Mouse (Mus musculus): Measurements from ENCODE around the gene Tctex1d1. TPM values are rescaled to one million over a fixed set of nuclear protein-coding genes. Genes with fewer than 3 reads are reported as not detected.

Gene Tctex1d1
- polyA plus RNA-seq, 1 experiment from 2014 or later = 1.0 TPM

DNA sequence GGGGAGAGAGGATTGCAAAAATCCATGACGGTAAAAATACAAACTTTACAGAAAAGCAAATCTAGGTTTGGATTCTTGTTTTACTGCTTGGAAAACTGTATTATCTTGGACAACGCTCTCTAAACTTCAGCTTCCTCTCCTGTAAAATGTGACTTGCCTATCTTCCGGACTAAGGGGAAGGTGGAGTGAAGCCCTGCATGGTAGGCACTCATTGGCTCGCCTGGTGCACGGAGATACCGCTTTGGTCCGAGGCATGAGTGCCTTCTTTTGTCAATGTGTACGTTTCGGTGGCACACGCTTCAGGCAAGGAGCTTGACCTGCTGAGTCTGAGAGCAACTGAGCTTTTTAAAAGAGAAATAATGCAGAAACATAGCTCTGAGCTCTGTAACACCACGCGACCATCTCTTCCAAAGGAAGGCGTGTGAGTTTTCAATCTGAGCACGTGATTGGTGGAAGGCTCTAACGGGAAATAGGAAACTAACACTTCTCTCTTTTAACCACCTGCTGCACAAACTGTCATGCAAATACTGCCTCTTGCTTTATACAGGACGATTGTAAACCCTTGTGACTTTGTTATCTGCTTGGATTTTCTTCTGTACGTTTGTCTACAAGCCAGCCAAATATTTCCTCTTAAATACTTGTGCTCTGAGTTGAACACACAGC, 23.0 kb upstream of the Tctex1d1 start:
- no peak for ATAC-seq (replicated peaks; ENCODE audit: low FRiP score, low read depth)
- no peaks in the 10 kb centered on the region for H3K36me3 ChIP-seq (ENCODE audit: insufficient read depth, low read length)
- 71% methylated on average over 17 of the region's 17 CpGs for WGBS

DNA sequence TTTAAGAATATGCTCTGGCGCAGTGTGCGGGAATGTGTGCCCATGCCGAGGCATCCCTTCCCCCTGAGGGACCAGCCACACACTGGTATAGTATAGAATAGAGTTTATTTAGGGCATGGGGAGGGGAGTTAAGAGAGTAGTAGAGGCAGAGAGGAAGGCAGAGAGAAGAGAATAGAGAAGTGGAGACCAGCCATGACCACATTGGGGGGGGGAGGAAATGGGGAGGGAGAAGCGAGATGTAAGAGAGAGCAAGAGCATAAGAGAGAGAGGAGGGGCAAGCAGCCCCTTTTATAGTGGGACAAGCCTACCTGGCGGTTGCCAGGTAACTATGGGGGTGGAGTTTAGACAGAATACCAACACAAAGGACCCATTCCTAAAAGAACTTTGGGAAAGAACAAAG, 19.0 kb upstream of the Tctex1d1 start:
- Histone ChIP-seq H3K4me2 (ENCODE audit: low read length) (no peak overlapping the region), H3K9ac (ENCODE audit: low read depth, low read length) (no peak overlapping the region), H3K4me1 (replicated peaks; ENCODE audit: insufficient read depth, low read length) (no peaks in the 10 kb centered on the region), H3K27me3 (ENCODE audit: insufficient read depth, low read length) (no peaks in the 10 kb centered on the region), H3K27ac (no peak overlapping the region), H3K9me3 (replicated peaks; ENCODE audit: low read length) (no peaks in the 10 kb centered on the region), H3K36me3 (ENCODE audit: insufficient read depth, low read length) (no peaks in the 10 kb centered on the region), H3K4me3 (replicated peaks; ENCODE audit: low read depth, low read length) (no peak overlapping the region)
- 89% methylated on average over 5 of the region's 5 CpGs for WGBS
- no peak for TF ChIP-seq CTCF (IDR thresholded peaks at IDR 0.05; ENCODE audit: low read depth)
- ATAC-seq (replicated peaks; ENCODE audit: low FRiP score, low read depth) = no peak
- DNase-seq (ENCODE audit: low spot score) = no peak

More for the DNA sequence above, 23.0 kb upstream of the Tctex1d1 start:
- Histone ChIP-seq H3K4me2 (ENCODE audit: low read length) (no peak overlapping the region), H3K9ac (ENCODE audit: low read depth, low read length) (no peak overlapping the region), H3K27ac (no peak overlapping the region), H3K4me1 (replicated peaks; ENCODE audit: insufficient read depth, low read length) (no peaks in the 10 kb centered on the region), H3K9me3 (replicated peaks; ENCODE audit: low read length) (no peaks in the 10 kb centered on the region), H3K27me3 (ENCODE audit: insufficient read depth, low read length) (no peaks in the 10 kb centered on the region), H3K4me3 (replicated peaks; ENCODE audit: low read depth, low read length) (no peak overlapping the region)
- no peak for DNase-seq (ENCODE audit: low spot score)
- TF ChIP-seq CTCF (IDR thresholded peaks at IDR 0.05; ENCODE audit: low read depth) = no peak

DNA sequence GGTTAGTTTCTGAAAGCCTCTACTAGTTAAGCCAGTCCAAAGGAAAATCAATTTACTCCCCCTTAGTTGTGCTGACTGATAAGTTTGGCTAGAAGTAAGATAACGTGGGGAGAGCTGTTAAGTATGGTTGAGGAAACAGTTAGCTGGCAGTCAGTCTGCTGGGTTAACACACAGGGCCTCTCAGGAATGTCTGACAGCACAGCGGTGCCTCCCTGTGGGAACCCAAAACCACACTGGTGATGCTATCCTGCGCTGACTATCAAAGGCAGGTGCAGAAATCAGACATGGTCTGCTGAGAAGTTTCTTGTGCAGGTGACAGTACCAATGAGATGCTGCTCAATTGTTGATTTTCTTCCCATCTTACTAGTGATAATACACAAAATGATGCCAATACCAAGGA, 14.2 kb upstream of the Tctex1d1 start:
- WGBS = 52% methylated on average over 3 of the region's 3 CpGs
- no peaks in the 10 kb centered on the region for H3K4me1 ChIP-seq (replicated peaks; ENCODE audit: insufficient read depth, low read length)
- no peak for ATAC-seq (replicated peaks; ENCODE audit: low FRiP score, low read depth)

DNA sequence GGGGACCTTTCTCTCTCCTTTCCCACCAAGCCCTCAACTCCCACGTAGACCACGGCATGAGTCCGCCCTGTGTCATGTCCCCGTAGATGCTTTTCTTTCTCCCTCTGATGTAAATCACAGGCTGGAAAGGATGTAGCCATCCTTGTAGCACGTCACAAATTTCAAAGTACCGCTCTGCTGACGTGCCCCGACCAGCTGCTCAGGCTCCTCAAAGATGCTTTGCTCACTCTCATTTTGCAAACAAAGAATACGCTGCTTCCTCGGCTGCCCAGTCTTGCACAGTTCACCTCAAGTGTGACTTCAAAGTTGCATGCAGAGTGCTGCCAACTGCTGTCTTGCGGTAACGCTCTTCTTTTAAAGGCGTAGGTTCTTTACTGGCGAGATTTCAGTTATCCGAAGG, 10.6 kb upstream of the Tctex1d1 start:
- ATAC-seq (replicated peaks; ENCODE audit: low FRiP score, low read depth) (no peak), DNase-seq (ENCODE audit: low spot score) (no peak)
- H3K4me2 ChIP-seq (ENCODE audit: low read length) = no peak overlapping the region
- no peak for TF ChIP-seq CTCF (IDR thresholded peaks at IDR 0.05; ENCODE audit: low read depth)
- H3K4me1 ChIP-seq (replicated peaks; ENCODE audit: insufficient read depth, low read length) = no peaks in the 10 kb centered on the region
- no peaks in the 10 kb centered on the region for H3K36me3 ChIP-seq (ENCODE audit: insufficient read depth, low read length)
- H3K27me3 ChIP-seq (ENCODE audit: insufficient read depth, low read length) = no peaks in the 10 kb centered on the region
- H3K4me3 ChIP-seq (replicated peaks; ENCODE audit: low read depth, low read length) = no peak overlapping the region
- H3K9me3 ChIP-seq (replicated peaks; ENCODE audit: low read length) = no peaks in the 10 kb centered on the region
- no peak overlapping the region for H3K27ac ChIP-seq
- WGBS = 65% methylated on average over 15 of the region's 15 CpGs
- no peak overlapping the region for H3K9ac ChIP-seq (ENCODE audit: low read depth, low read length)

More for the DNA sequence above, 14.2 kb upstream of the Tctex1d1 start:
- Histone ChIP-seq H3K27ac (no peak overlapping the region), H3K4me2 (ENCODE audit: low read length) (no peak overlapping the region), H3K4me3 (replicated peaks; ENCODE audit: low read depth, low read length) (no peak overlapping the region), H3K9ac (ENCODE audit: low read depth, low read length) (no peak overlapping the region), H3K36me3 (ENCODE audit: insufficient read depth, low read length) (no peaks in the 10 kb centered on the region), H3K27me3 (ENCODE audit: insufficient read depth, low read length) (no peaks in the 10 kb centered on the region), H3K9me3 (replicated peaks; ENCODE audit: low read length) (no peaks in the 10 kb centered on the region)
- no peak for TF ChIP-seq CTCF (IDR thresholded peaks at IDR 0.05; ENCODE audit: low read depth)
- no peak for DNase-seq (ENCODE audit: low spot score)

DNA sequence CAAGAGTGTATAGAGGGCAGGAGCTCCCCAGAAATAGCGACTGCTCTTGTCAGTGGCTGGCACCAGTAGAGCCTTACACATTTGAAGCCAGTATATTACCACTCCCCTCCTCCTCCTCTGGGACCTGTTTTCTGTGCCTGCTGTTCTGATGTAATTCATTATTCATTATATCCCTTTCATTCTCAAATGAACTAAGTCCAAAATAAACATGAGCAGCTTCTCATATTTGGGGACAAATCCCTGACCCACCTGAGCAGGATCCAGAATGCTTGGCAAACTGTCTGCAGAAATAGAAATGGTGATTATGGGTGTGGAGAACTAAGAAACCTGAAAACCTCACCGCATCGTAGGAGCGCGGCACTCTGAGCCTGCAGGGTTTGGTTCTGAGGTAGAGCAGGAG, 8.8 kb upstream of the Tctex1d1 start:
- Histone ChIP-seq H3K4me2 (ENCODE audit: low read length) (no peak overlapping the region), H3K36me3 (ENCODE audit: insufficient read depth, low read length) (no peaks in the 10 kb centered on the region), H3K9ac (ENCODE audit: low read depth, low read length) (no peak overlapping the region), H3K4me3 (replicated peaks; ENCODE audit: low read depth, low read length) (no peak overlapping the region), H3K27me3 (ENCODE audit: insufficient read depth, low read length) (no peaks in the 10 kb centered on the region), H3K4me1 (replicated peaks; ENCODE audit: insufficient read depth, low read length) (no peaks in the 10 kb centered on the region), H3K9me3 (replicated peaks; ENCODE audit: low read length) (no peaks in the 10 kb centered on the region), H3K27ac (no peak overlapping the region)
- DNase-seq (ENCODE audit: low spot score) (no peak), ATAC-seq (replicated peaks; ENCODE audit: low FRiP score, low read depth) (no peak)
- WGBS = 87% methylated on average over 5 of the region's 5 CpGs
- TF ChIP-seq CTCF (IDR thresholded peaks at IDR 0.05; ENCODE audit: low read depth) = no peak

DNA sequence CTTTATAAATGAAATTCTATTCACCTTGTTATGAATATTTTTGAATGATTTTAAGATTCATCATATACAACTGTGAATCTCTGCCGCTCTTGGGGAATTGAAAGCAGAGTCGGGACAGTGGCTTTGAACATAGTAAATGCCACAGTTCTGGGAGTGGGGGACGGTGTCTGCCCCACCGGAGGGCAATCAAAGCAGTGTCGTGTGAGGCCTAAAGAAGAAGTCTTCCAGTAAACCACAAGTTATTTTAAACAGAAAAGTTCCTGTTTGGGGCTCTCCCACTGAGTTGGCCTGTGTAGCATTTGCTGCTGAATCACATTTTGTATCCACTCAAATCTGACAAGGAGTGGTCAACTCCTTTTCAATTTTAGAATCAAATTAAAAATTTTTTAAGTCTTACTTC, 7.2 kb upstream of the Tctex1d1 start:
- H3K27me3 ChIP-seq (ENCODE audit: insufficient read depth, low read length) = no peaks in the 10 kb centered on the region
- no peak overlapping the region for H3K4me3 ChIP-seq (replicated peaks; ENCODE audit: low read depth, low read length)
- TF ChIP-seq CTCF (IDR thresholded peaks at IDR 0.05; ENCODE audit: low read depth) = no peak
- ATAC-seq (replicated peaks; ENCODE audit: low FRiP score, low read depth) (no peak), DNase-seq (ENCODE audit: low spot score) (no peak)
- H3K9me3 ChIP-seq (replicated peaks; ENCODE audit: low read length) = no peaks in the 10 kb centered on the region
- no peak overlapping the region for H3K27ac ChIP-seq
- no peak overlapping the region for H3K9ac ChIP-seq (ENCODE audit: low read depth, low read length)
- no peaks in the 10 kb centered on the region for H3K36me3 ChIP-seq (ENCODE audit: insufficient read depth, low read length)
- no peaks in the 10 kb centered on the region for H3K4me1 ChIP-seq (replicated peaks; ENCODE audit: insufficient read depth, low read length)
- H3K4me2 ChIP-seq (ENCODE audit: low read length) = no peak overlapping the region
- WGBS = 76% methylated on average over 5 of the region's 5 CpGs

DNA sequence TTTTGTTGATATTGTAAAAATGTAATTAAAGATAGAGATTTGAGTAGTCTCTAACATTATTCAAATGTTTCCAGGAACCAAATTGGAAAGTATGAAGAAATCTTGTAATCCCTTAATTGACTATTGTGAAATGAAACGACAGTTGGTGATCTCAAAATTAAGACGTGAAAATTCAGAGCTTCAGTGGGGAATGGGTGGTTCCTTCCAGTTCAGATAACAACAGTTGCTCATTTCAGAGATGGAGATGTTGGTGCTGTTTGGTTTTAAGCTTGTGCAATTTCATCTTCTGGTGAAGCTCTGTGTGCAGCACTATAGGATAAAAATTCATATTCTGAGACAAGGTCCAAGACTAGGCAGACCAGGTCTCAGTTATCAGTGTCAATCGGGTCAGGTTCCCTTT, 6.3 kb upstream of the Tctex1d1 start:
- Histone ChIP-seq H3K4me1 (replicated peaks; ENCODE audit: insufficient read depth, low read length) (no peaks in the 10 kb centered on the region), H3K4me3 (replicated peaks; ENCODE audit: low read depth, low read length) (no peak overlapping the region), H3K27ac (no peak overlapping the region), H3K36me3 (ENCODE audit: insufficient read depth, low read length) (no peaks in the 10 kb centered on the region), H3K9me3 (replicated peaks; ENCODE audit: low read length) (no peaks in the 10 kb centered on the region), H3K27me3 (ENCODE audit: insufficient read depth, low read length) (no peaks in the 10 kb centered on the region), H3K4me2 (ENCODE audit: low read length) (no peak overlapping the region), H3K9ac (ENCODE audit: low read depth, low read length) (no peak overlapping the region)
- no peak for TF ChIP-seq CTCF (IDR thresholded peaks at IDR 0.05; ENCODE audit: low read depth)
- ATAC-seq (replicated peaks; ENCODE audit: low FRiP score, low read depth) = no peak
- no peak for DNase-seq (ENCODE audit: low spot score)
- WGBS = 79% methylated on average over 3 of the region's 3 CpGs

Measured in kidney, postnatal 0 days (tissue).